Mouse (Mus musculus) midbrain, postnatal 0 days (tissue): ENCODE results near the gene Scamp5. TPM values are rescaled to one million over a fixed set of nuclear protein-coding genes. Genes with fewer than 3 reads are reported as not detected.
A peak's percentile ranks its signal among the peaks of the same experiment; 100 is the strongest.

Source experiments
- ATAC-seq: fragments of 200-750 bp; cut with Nextera tagmentation; 2 replicates; pipeline ENCODE4 v1.8.0; 2017; ENCODE audit warnings: moderate number of reproducible peaks, mild to moderate bottlenecking, moderate TSS enrichment, moderate library complexity; ENCODE audit not compliant: low FRiP score
- DNase-seq: peaks from one replicate; pipeline ENCODE4 v3.0.0-alpha.2; 2015; ENCODE audit warnings: low spot score
- H3K27ac ChIP-seq: fragments of 300-500 bp; sonication (generic); 2 replicates; pipeline ENCODE4 v1.5.1; 2014; ENCODE audit warnings: low read depth, mild to moderate bottlenecking, low read length, mixed read lengths
- H3K27me3 ChIP-seq: fragments of 300-500 bp; sonication (generic); 2 replicates; pipeline ENCODE4 v1.6.1; 2014; ENCODE audit warnings: low read length, control low read depth, mixed read lengths; ENCODE audit not compliant: insufficient read depth
- H3K36me3 ChIP-seq: fragments of 300-500 bp; sonication (generic); 2 replicates; pipeline ENCODE4 v1.6.1; 2014; ENCODE audit warnings: low read length, control low read depth, mixed read lengths; ENCODE audit not compliant: insufficient read depth
- H3K4me1 ChIP-seq: fragments of 300-500 bp; sonication (generic); 2 replicates; pipeline ENCODE4 v1.6.1; 2014; ENCODE audit warnings: mild to moderate bottlenecking, control low read depth, antibody characterized with exemption, low read length, mixed read lengths; ENCODE audit not compliant: insufficient read depth
- H3K4me2 ChIP-seq: fragments of 300-500 bp; sonication (generic); 2 replicates; pipeline ENCODE4 v1.6.1; 2014; ENCODE audit warnings: low read depth, mild to moderate bottlenecking, low read length, mixed read lengths; ENCODE audit not compliant: poor library complexity, severe bottlenecking
- H3K4me3 ChIP-seq: fragments of 300-500 bp; sonication (generic); 2 replicates; pipeline ENCODE4 v1.5.1; 2014; ENCODE audit warnings: low read depth, mild to moderate bottlenecking, low read length, moderate library complexity
- H3K9ac ChIP-seq: fragments of 300-500 bp; sonication (generic); replicated peaks from 2 replicates; pipeline ENCODE4 v1.6.1; 2014; ENCODE audit warnings: mild to moderate bottlenecking, low read length, moderate library complexity, mixed read lengths; ENCODE audit not compliant: poor library complexity, severe bottlenecking
- H3K9me3 ChIP-seq: fragments of 300-500 bp; sonication (generic); 2 replicates; pipeline ENCODE4 v1.6.1; 2016; ENCODE audit warnings: low read length, control low read depth
- CTCF ChIP-seq: IDR thresholded peaks from 2 replicates; pipeline ENCODE4 v1.5.1; 2016; ENCODE audit warnings: antibody characterized with exemption, mild to moderate bottlenecking
- WGBS: fragments of 180-500 bp; shearing (Covaris S2); extraction: QIAGEN DNeasy Blood & Tissue Kit; methylation state at CpG from one replicate; pipeline ENCODE4 v1.1.7; 2014; 5-methylcytosine and 5-hydroxymethylcytosine counted together
- polyA plus RNA-seq: library from polyadenylated mRNA; unstranded; fragments of >200 nt; fragmentation: Nextera tagmentation; extraction: Ambion mirVana; gene quantifications from 2 replicates; pipeline ENCODE4 v1.2.1, GENCODE M21; 2015
- total RNA-seq: library from RNA; depleted of rRNA; stranded (reverse); fragments of >200 nt; gene quantifications from 2 replicates; pipeline ENCODE4 v1.2.3, GENCODE M21; 2014

Gene Scamp5
- total and polyA plus RNA-seq, 2 experiments from 2014 or later, result 206 to 389 TPM

DNA sequence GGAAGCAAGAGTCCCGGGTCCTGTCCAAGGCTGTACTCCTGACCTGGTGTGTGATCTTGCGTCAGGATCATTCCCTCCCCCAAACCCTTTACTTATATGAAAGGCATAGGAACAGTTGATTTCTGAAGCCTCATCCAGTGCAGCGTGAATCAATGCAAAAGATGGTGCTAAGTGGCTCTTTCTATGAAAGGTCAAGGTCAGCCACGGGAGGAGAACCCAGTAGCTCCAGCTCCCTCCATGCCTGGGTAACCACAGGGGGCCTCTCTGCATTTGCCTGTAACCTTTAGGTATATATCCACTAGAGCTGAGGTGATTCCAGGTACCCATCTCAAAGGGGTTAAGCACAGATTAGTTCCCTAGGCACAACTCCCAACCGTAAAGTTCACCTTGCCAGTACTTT lies 31.7 kb downstream of the Scamp5 start:
- Histone ChIP-seq H3K4me3 (no peak overlapping the region), H3K9me3 (no peaks in the 10 kb centered on the region), H3K4me2 (no peak overlapping the region), H3K4me1 (peaks cover 4% of the 10 kb centered on the region; the same call in 1 of the 2 replicates), H3K36me3 (0 out of 2 replicates have a peak, but pooled peaks cover under 1% of the 10 kb centered on the region), H3K27ac (no peak overlapping the region), H3K9ac (no peak overlapping the region), H3K27me3 (no peaks in the 10 kb centered on the region)
- WGBS, result 88% methylated on average over 5 of the region's 5 CpGs
- DNase-seq (no peak), ATAC-seq (no peak)
- TF ChIP-seq CTCF, result no peak

DNA sequence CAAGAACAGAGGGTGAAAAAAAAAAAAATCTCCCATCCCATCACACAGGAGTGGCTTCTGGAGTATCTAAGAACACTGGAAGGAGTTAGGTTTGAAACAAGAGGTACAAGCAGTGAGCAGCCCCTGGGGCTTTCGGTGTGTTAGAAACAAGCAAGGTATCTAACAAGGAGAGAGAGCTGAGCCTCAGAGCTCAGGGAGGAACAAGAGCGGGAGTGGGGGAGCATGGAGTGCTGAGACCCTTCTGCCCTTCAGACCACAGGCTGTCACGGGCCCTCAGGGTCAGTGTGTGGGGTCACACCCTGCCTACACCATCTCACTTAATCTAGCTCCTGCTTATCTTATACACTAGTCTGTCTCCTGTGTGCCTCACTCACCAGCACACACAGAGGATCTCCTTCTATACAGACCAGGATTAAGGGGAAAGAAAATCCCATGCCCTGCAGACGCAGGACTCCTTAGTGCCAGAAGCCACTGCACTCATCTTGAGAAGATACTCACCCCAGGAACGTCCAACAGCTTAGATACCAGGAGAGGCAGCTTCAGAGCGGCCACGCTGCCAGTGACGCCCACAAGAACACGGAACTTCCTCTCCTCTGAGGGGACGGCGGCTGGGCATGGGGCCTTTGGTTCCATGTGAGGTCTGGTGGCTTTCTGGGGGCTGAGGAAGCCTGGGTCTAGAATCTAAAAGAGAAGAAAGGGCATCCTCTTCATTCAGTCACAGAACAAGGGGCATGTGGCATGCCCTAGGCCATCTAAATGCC lies 33.3 kb downstream of the Scamp5 start:
- no peak overlapping the region for H3K27ac ChIP-seq
- DNase-seq (no peak), ATAC-seq (no peak)
- WGBS, result 88% methylated on average over 11 of the region's 11 CpGs
- no peak for TF ChIP-seq CTCF
- no peak overlapping the region for H3K4me3 ChIP-seq
- no peaks in the 10 kb centered on the region for H3K27me3 ChIP-seq
- H3K4me2 ChIP-seq, result no peak overlapping the region
- H3K4me1 ChIP-seq, result peaks cover 4% of the 10 kb centered on the region; the same call in 1 of the 2 replicates
- no peak overlapping the region for H3K9ac ChIP-seq
- H3K9me3 ChIP-seq, result no peaks in the 10 kb centered on the region
- no peaks in the 10 kb centered on the region for H3K36me3 ChIP-seq

DNA sequence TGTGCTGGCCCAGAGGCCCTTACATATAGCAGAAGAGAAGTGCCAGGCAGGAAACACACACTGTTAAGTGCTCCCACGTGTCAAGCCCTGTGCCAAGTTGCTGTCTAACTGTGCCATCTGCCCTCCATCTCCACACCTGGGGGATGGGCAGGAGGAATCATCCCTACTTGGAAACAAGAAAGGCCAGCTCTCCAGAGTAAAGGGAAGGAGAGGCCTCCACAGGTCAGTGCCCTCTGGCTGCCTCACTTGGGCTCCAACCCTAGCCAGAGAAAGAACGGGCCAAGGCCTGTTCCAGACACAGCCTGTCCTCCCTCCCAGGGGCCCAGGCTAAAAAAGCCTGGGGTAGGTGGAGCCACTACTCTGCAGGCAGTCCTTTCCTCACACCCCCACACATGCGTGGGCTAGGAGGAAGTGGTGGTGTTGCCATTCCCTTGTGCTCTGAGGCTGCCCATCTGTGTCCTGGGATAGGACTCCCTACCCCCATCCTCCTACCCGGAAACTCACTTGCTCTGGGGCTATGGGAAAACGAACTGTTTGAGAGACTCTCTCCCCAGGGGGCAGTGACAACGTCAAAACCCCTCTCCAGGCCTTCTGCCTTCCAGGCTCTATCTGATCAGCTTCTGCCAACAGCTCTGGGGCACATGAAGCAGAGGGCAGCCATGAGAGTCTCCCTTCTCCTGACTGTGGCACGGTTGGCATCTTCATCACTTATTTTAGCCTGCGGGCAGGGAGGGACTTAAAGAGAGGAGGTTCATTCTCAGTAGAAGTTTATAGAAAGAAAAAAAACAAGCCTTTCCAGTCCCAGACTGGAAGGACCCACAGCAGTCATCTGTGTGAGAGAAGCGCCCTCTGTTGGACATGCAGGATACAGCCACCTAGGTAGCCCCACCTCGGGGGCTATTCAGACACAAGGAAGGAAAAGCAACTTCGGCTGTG lies 34.5 kb downstream of the Scamp5 start:
- Histone ChIP-seq H3K9me3 (no peaks in the 10 kb centered on the region), H3K4me3 (no peak overlapping the region), H3K4me2 (no peak overlapping the region), H3K36me3 (no peaks in the 10 kb centered on the region), H3K27me3 (no peaks in the 10 kb centered on the region), H3K27ac (no peak overlapping the region), H3K9ac (no peak overlapping the region), H3K4me1 (no peaks in the 10 kb centered on the region)
- ATAC-seq, result peak; percentile 62
- DNase-seq, result peak; percentile 92
- peak; percentile 92 for TF ChIP-seq CTCF
- 20% methylated on average over 11 of the region's 11 CpGs for WGBS

DNA sequence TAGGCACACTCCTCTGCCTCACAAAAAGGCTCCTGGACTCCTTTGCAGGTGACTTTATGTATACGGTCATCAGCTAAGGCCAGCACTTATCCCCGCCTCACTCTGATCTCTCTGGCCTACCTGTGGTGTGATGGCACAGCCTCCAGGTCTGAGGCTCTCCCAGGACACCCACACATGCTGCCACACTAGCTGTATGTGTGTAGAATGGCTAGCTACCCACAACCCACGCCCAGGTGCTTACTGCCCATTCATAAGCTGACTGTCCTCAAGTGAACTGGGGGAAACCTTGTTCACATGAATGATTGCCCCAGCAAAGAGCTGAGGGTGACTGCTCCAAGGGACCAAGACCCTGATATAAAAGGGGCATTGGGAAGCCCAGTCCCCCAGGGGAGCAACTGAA lies 35.4 kb downstream of the Scamp5 start:
- no peak for TF ChIP-seq CTCF
- Histone ChIP-seq H3K9ac (0 out of 2 replicates have a peak overlapping the region, but pooled peaks have one; percentile 29), H3K27me3 (no peaks in the 10 kb centered on the region), H3K9me3 (no peaks in the 10 kb centered on the region), H3K4me1 (no peaks in the 10 kb centered on the region), H3K4me3 (no peak overlapping the region), H3K27ac (no peak overlapping the region), H3K36me3 (no peaks in the 10 kb centered on the region), H3K4me2 (no peak overlapping the region)
- WGBS, result 91% methylated on average over 3 of the region's 3 CpGs
- ATAC-seq (no peak), DNase-seq (no peak)

DNA sequence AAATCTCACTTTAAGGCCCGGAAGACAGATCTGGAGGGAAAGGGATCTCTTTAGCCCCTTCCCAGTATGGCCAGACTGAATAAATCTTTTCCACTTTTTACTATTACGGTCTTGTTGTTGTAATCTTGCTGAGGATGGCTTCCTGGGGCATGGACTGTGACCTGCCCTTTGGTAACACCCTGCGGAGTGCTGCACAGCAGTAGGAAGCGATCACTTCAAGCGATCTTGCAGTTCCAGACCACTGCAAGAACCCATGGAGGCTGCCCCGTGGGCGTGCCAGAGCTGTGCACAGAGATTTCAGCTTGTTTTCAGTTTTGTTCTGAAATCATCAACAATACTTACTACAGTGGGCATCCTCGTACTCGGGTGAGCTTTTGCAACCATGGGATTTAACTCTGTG lies 36.7 kb downstream of the Scamp5 start:
- Histone ChIP-seq H3K4me2 (no peak overlapping the region), H3K4me3 (no peak overlapping the region), H3K9me3 (no peaks in the 10 kb centered on the region), H3K36me3 (no peaks in the 10 kb centered on the region), H3K27me3 (no peaks in the 10 kb centered on the region), H3K27ac (no peak overlapping the region), H3K9ac (no peak overlapping the region), H3K4me1 (no peaks in the 10 kb centered on the region)
- no peak for TF ChIP-seq CTCF
- DNase-seq, result no peak
- no peak for ATAC-seq
- WGBS, result 19% methylated on average over 9 of the region's 9 CpGs

DNA sequence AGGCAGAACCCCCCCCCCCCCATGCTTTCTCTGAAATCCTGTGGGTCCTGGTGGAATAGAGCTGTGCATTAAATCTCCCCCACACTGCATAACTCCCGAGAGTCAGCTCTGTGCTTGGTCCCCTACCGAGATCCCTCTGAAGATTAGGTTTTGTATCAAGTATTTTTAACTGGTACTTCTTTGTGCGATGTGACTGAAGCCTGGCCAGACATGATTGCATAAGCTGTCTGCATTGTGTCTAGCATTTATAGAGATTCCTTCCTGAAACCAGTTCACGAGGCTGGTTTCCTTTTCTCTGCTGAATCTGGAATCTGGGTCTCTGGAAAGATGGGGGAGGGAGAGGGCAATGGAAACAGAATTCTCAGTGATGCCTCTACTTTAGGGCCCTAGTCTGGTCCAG lies 39.5 kb downstream of the Scamp5 start:
- 22% methylated on average over 4 of the region's 4 CpGs for WGBS
- no peak for TF ChIP-seq CTCF

More for the DNA sequence above, 39.5 kb downstream of the Scamp5 start:
- no peak overlapping the region for H3K9ac ChIP-seq
- no peaks in the 10 kb centered on the region for H3K27me3 ChIP-seq
- H3K4me1 ChIP-seq, result no peaks in the 10 kb centered on the region
- ATAC-seq, result no peak
- no peak overlapping the region for H3K4me2 ChIP-seq
- no peak overlapping the region for H3K4me3 ChIP-seq
- no peak overlapping the region for H3K27ac ChIP-seq
- H3K36me3 ChIP-seq, result no peaks in the 10 kb centered on the region
- no peak for DNase-seq
- H3K9me3 ChIP-seq, result no peaks in the 10 kb centered on the region
